Mouse (Mus musculus) layer of hippocampus, postnatal 10 days (tissue): ENCODE measurements around the gene Ttf2. TPM values are rescaled to one million over a fixed set of nuclear protein-coding genes. Genes with fewer than 3 reads are reported as not detected.
A peak's percentile ranks its signal among the peaks of the same experiment; 100 is the strongest.

ENCODE experiments used
- DNase-seq, 2 experiments: peaks; one replicate each; pipeline ENCODE4 v3.0.0; 2021; ENCODE audit warnings: low spot score in 2 of 2
- long read RNA-seq: library from polyadenylated mRNA; stranded (forward); transcript quantifications from one replicate; pipeline ENCODE4 v2.0.0, GENCODE M21; 2023
- total RNA-seq, 2 experiments: library from RNA; stranded (reverse); gene quantifications; 2 replicates each; pipeline ENCODE4 v1.2.3; 2021

Ttf2 gene
- total RNA-seq = 1 to 10 TPM; 2.6 to 3.0 TPM
- long read RNA-seq = 0 reads

GRCm38 (mm10) chr3:100969176-100969917 lies at the start of gene Ttf2:
Gene Ttf2 (minus strand): TSS chr3:100969663.
- DNase-seq = peak; percentile 91 to 93

GRCm38 (mm10) chr3:101018494-101018893 lies 49.0 kb upstream of the Ttf2 start:
- no peak for DNase-seq

GRCm38 (mm10) chr3:101016050-101016449 lies 46.6 kb upstream of the Ttf2 start:
- DNase-seq = no peak

- no peak for DNase-seq
Measured at GRCm38 (mm10) chr3:101015254-101015653, 45.8 kb upstream of the Ttf2 start.

GRCm38 (mm10) chr3:101013536-101013935 lies 44.1 kb upstream of the Ttf2 start:
- DNase-seq = no peak

GRCm38 (mm10) chr3:101013005-101013404 lies 43.5 kb upstream of the Ttf2 start:
- DNase-seq = no peak

- DNase-seq = no peak
Measured at GRCm38 (mm10) chr3:101012597-101012996, 43.1 kb upstream of the Ttf2 start.

- peak; percentile 49 to 52 for DNase-seq
Measured at GRCm38 (mm10) chr3:101012131-101012571, 42.7 kb upstream of the Ttf2 start.

GRCm38 (mm10) chr3:101011203-101011600 lies 41.7 kb upstream of the Ttf2 start:
- no peak for DNase-seq

GRCm38 (mm10) chr3:101010589-101011202 lies 41.2 kb upstream of the Ttf2 start:
- no peak for DNase-seq

GRCm38 (mm10) chr3:101007112-101007782 lies 37.8 kb upstream of the Ttf2 start:
- no peak for DNase-seq

- DNase-seq = no peak
Measured at GRCm38 (mm10) chr3:101005392-101005791, 35.9 kb upstream of the Ttf2 start.

GRCm38 (mm10) chr3:101003575-101004356 lies 34.3 kb upstream of the Ttf2 start:
- no peak for DNase-seq

GRCm38 (mm10) chr3:100999732-101000131 lies 30.3 kb upstream of the Ttf2 start:
- no peak for DNase-seq

GRCm38 (mm10) chr3:100998904-100999340 lies 29.5 kb upstream of the Ttf2 start:
- DNase-seq = peak; percentile 69 to 72

GRCm38 (mm10) chr3:100997785-100998570 lies 28.5 kb upstream of the Ttf2 start:
- DNase-seq = no peak

GRCm38 (mm10) chr3:100994252-100994651 lies 24.8 kb upstream of the Ttf2 start:
- DNase-seq = no peak

GRCm38 (mm10) chr3:100993718-100994117 lies 24.3 kb upstream of the Ttf2 start:
- DNase-seq = no peak

GRCm38 (mm10) chr3:100993158-100993557 lies 23.7 kb upstream of the Ttf2 start:
- DNase-seq = no peak

GRCm38 (mm10) chr3:100990231-100990630 lies 20.8 kb upstream of the Ttf2 start:
- no peak for DNase-seq
